Mouse (Mus musculus): ENCODE measurements around the gene Mttp. TPM values are rescaled to one million over a fixed set of nuclear protein-coding genes. Genes with fewer than 3 reads are reported as not detected.

Mttp gene
- polyA plus RNA-seq (2014; fragmentation: Nextera tagmentation; extraction: Ambion mirVana), result 6.6 and 7.0 TPM in 2 replicates

DNA sequence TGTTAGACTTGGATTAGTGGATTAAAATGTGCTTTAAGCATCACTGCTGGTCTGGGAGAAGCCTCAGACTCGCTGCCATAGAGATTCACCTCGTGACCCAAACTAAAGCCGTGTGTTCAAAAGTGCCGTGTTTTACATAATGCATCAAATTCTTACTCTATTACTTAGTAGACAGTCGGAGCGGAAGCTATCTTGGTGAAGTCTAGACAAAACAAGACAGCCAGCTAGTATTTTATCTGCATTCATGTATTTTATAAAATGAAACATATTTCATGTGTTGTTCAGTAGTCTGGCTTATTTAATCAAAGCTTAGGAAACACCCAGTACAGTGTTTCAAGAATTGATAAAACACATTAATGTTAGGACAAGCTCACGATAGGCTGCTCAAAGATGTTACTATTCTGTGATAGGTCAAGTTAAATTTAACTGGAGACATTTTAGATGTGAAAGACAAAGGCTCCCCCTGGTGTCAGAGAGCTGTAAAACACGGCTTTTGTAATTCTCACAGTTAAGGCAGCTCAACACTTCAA, at the start of gene Mttp:
Mttp (minus strand) TSS at position 327 of the 530 bp plus-strand sequence.
- WGBS, result 2% methylated on average over 8 of the region's 8 CpGs
- 0 out of 2 replicates have a peak, but pooled peaks have one; percentile 14 for ATAC-seq (ENCODE audit: low FRiP score, low TSS enrichment)
- no peaks in the 10 kb centered on the region for H3K9me3 ChIP-seq (ENCODE audit: control insufficient read depth, low read length)

DNA sequence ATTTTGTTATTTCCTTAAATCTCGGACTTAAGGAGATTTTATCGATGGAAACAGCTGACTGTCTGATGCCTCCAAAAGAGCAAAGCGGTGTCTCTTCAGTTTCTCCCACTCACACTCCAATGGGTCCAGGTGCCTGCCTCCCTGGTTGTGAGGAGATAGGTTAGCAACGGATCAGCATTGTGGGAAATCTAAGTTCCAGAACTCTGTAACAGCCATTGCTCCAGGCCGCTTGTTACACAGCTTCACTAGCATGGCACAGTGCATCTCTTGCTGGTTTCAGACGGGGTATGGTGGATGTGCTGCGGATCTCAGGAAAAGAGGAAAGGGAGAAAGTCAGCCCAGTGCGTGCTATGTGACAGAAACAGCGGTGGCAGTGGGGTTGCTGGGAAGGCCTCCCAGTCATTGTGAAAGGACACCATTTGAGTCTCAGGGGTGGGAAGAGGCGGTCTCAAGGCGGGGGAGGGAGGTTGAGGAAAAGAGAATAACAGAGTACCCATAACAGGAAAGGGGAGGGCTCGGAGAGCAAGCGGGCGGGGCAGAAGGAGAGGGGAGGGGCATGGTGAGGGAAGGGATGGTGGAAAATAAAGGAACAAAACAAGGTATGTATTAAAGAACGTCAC, 49.0 kb upstream of the Mttp start, which contains the start of gene 4930579F01Rik:
4930579F01Rik (minus strand) TSS at position 143 of the 620 bp plus-strand sequence.
- no peak for DNase-seq
- no peak within 1 kb of the TSS for H3K27ac ChIP-seq (replicated peaks; ENCODE audit: low read depth, low read length)
- 81% methylated on average over 15 of the region's 15 CpGs for WGBS
- H3K9ac ChIP-seq (replicated peaks; ENCODE audit: low read length), result no peak within 1 kb of the TSS
- H3K4me3 ChIP-seq (replicated peaks; ENCODE audit: low read depth, low read length), result no peak within 1 kb of the TSS
- H3K4me1 ChIP-seq (ENCODE audit: control insufficient read depth, insufficient read depth, low read length), result no peaks in the 10 kb centered on the region
- H3K27me3 ChIP-seq (ENCODE audit: control insufficient read depth, insufficient read depth, low read length), result no peaks in the 10 kb centered on the region
- no peaks in the 10 kb centered on the region for H3K36me3 ChIP-seq (ENCODE audit: control insufficient read depth, insufficient read depth, low read length)
- ATAC-seq (ENCODE audit: low FRiP score, low TSS enrichment), result no peak
- no peaks in the 10 kb centered on the region for H3K9me3 ChIP-seq (ENCODE audit: control insufficient read depth, low read length)
- no peak within 1 kb of the TSS for H3K4me2 ChIP-seq (ENCODE audit: low read length)

More for the DNA sequence above, at the start of gene Mttp:
- Histone ChIP-seq H3K27ac (replicated peaks; ENCODE audit: low read depth, low read length) (peak within 1 kb of the TSS; percentile 97), H3K36me3 (ENCODE audit: control insufficient read depth, insufficient read depth, low read length) (peaks cover 8% of the 10 kb centered on the region; the same call in 1 of the 2 replicates), H3K27me3 (ENCODE audit: control insufficient read depth, insufficient read depth, low read length) (no peaks in the 10 kb centered on the region), H3K4me3 (replicated peaks; ENCODE audit: low read depth, low read length) (peak within 1 kb of the TSS; percentile 60), H3K4me2 (ENCODE audit: low read length) (peak within 1 kb of the TSS; percentile 71), H3K9ac (replicated peaks; ENCODE audit: low read length) (peak within 1 kb of the TSS; percentile 72), H3K4me1 (ENCODE audit: control insufficient read depth, insufficient read depth, low read length) (peaks cover 5% of the 10 kb centered on the region)
- DNase-seq, result peak; percentile 94

DNA sequence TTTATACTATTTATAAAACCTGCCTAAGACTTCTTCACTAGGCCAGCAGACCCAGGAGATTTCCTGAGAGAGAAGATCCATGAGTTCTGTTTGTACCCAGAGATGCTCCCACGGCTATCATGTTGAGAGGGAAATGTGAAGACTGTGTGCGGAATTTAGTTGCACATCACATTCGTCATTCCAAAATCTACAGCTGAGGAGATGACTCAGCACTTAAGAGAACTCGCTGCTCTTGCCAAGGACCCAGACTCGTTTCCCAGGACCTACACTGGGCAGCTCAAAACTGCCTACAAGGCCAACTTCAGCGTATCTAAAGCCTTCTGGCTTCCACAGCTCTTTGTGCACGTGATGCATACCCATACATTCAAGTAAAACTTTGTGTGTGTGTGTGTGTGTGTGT, 47.5 kb upstream of the Mttp start:
- Histone ChIP-seq H3K4me3 (replicated peaks; ENCODE audit: low read depth, low read length) (no peak overlapping the region), H3K9ac (replicated peaks; ENCODE audit: low read length) (no peak overlapping the region), H3K9me3 (ENCODE audit: control insufficient read depth, low read length) (no peaks in the 10 kb centered on the region), H3K4me2 (ENCODE audit: low read length) (no peak overlapping the region), H3K4me1 (ENCODE audit: control insufficient read depth, insufficient read depth, low read length) (no peaks in the 10 kb centered on the region), H3K27me3 (ENCODE audit: control insufficient read depth, insufficient read depth, low read length) (no peaks in the 10 kb centered on the region), H3K36me3 (ENCODE audit: control insufficient read depth, insufficient read depth, low read length) (no peaks in the 10 kb centered on the region), H3K27ac (replicated peaks; ENCODE audit: low read depth, low read length) (no peak overlapping the region)
- 91% methylated on average over 7 of the region's 7 CpGs for WGBS
- DNase-seq, result no peak
- no peak for ATAC-seq (ENCODE audit: low FRiP score, low TSS enrichment)

- ATAC-seq (ENCODE audit: low FRiP score, low TSS enrichment), result peak; percentile 65
- WGBS, result 79% methylated on average over 26 of the region's 26 CpGs
- no peak overlapping the region for H3K4me3 ChIP-seq (replicated peaks; ENCODE audit: low read depth, low read length)
These were observed 41.5 kb upstream of the Mttp start for GRCm38 (mm10) chr3:138185995-138186930.

GRCm38 (mm10) chr3:138185290-138185689, 40.5 kb upstream of the Mttp start:
- no peak for ATAC-seq (ENCODE audit: low FRiP score, low TSS enrichment)
- no peak for DNase-seq
- Histone ChIP-seq H3K27ac (replicated peaks; ENCODE audit: low read depth, low read length) (no peak overlapping the region), H3K4me3 (replicated peaks; ENCODE audit: low read depth, low read length) (no peak overlapping the region), H3K4me2 (ENCODE audit: low read length) (no peak overlapping the region), H3K4me1 (ENCODE audit: control insufficient read depth, insufficient read depth, low read length) (no peaks in the 10 kb centered on the region), H3K9me3 (ENCODE audit: control insufficient read depth, low read length) (no peaks in the 10 kb centered on the region), H3K27me3 (ENCODE audit: control insufficient read depth, insufficient read depth, low read length) (no peaks in the 10 kb centered on the region), H3K36me3 (ENCODE audit: control insufficient read depth, insufficient read depth, low read length) (no peaks in the 10 kb centered on the region), H3K9ac (replicated peaks; ENCODE audit: low read length) (no peak overlapping the region)
- WGBS, result 73% methylated on average over 4 of the region's 4 CpGs

More at GRCm38 (mm10) chr3:138185995-138186930, 41.5 kb upstream of the Mttp start:
- Histone ChIP-seq H3K9ac (replicated peaks; ENCODE audit: low read length) (no peak overlapping the region), H3K9me3 (ENCODE audit: control insufficient read depth, low read length) (no peaks in the 10 kb centered on the region), H3K27me3 (ENCODE audit: control insufficient read depth, insufficient read depth, low read length) (no peaks in the 10 kb centered on the region), H3K27ac (replicated peaks; ENCODE audit: low read depth, low read length) (peak overlapping the region; percentile 58; the same call in 1 of the 2 replicates), H3K4me1 (ENCODE audit: control insufficient read depth, insufficient read depth, low read length) (no peaks in the 10 kb centered on the region), H3K36me3 (ENCODE audit: control insufficient read depth, insufficient read depth, low read length) (no peaks in the 10 kb centered on the region), H3K4me2 (ENCODE audit: low read length) (no peak overlapping the region)
- DNase-seq, result peak; percentile 29

GRCm38 (mm10) chr3:138183371-138183770, 38.6 kb upstream of the Mttp start:
- Histone ChIP-seq H3K36me3 (ENCODE audit: control insufficient read depth, insufficient read depth, low read length) (no peaks in the 10 kb centered on the region), H3K4me1 (ENCODE audit: control insufficient read depth, insufficient read depth, low read length) (no peaks in the 10 kb centered on the region), H3K9me3 (ENCODE audit: control insufficient read depth, low read length) (no peaks in the 10 kb centered on the region), H3K27me3 (ENCODE audit: control insufficient read depth, insufficient read depth, low read length) (no peaks in the 10 kb centered on the region), H3K4me3 (replicated peaks; ENCODE audit: low read depth, low read length) (no peak overlapping the region), H3K9ac (replicated peaks; ENCODE audit: low read length) (no peak overlapping the region), H3K27ac (replicated peaks; ENCODE audit: low read depth, low read length) (no peak overlapping the region), H3K4me2 (ENCODE audit: low read length) (no peak overlapping the region)
- 92% methylated on average over 7 of the region's 7 CpGs for WGBS
- ATAC-seq (ENCODE audit: low FRiP score, low TSS enrichment) (no peak), DNase-seq (no peak)

GRCm38 (mm10) chr3:138182019-138182418, 37.3 kb upstream of the Mttp start:
- no peak overlapping the region for H3K4me3 ChIP-seq (replicated peaks; ENCODE audit: low read depth, low read length)
- ATAC-seq (ENCODE audit: low FRiP score, low TSS enrichment) (no peak), DNase-seq (no peak)
- 89% methylated on average over 2 of the region's 2 CpGs for WGBS
- no peaks in the 10 kb centered on the region for H3K4me1 ChIP-seq (ENCODE audit: control insufficient read depth, insufficient read depth, low read length)
- no peaks in the 10 kb centered on the region for H3K27me3 ChIP-seq (ENCODE audit: control insufficient read depth, insufficient read depth, low read length)
- no peaks in the 10 kb centered on the region for H3K36me3 ChIP-seq (ENCODE audit: control insufficient read depth, insufficient read depth, low read length)
- H3K9me3 ChIP-seq (ENCODE audit: control insufficient read depth, low read length), result no peaks in the 10 kb centered on the region; the same call in 1 of the 2 replicates
- no peak overlapping the region for H3K27ac ChIP-seq (replicated peaks; ENCODE audit: low read depth, low read length)
- H3K9ac ChIP-seq (replicated peaks; ENCODE audit: low read length), result no peak overlapping the region
- no peak overlapping the region for H3K4me2 ChIP-seq (ENCODE audit: low read length)

DNA sequence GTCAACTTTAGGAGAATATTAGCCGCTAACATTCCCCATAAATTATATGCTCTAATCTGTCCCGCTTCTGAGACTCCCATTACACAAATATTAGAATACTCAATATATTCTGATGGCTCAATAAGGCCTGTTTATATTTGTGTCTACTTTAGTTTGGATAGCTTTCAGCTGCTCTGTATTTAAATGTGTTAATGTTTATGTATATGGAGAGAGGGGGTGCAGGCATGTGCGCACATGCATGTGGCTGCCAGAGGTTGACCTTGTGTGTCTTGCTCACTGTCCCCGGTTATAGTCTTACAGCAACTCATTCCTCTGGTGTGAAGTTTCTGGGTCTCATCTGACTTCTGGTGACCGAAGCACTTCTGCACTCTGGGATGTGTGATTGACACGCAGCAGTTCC, 30.8 kb upstream of the Mttp start:
- Histone ChIP-seq H3K9ac (replicated peaks; ENCODE audit: low read length) (no peak overlapping the region), H3K27me3 (ENCODE audit: control insufficient read depth, insufficient read depth, low read length) (no peaks in the 10 kb centered on the region), H3K9me3 (ENCODE audit: control insufficient read depth, low read length) (no peaks in the 10 kb centered on the region; the same call in 1 of the 2 replicates), H3K36me3 (ENCODE audit: control insufficient read depth, insufficient read depth, low read length) (no peaks in the 10 kb centered on the region), H3K4me1 (ENCODE audit: control insufficient read depth, insufficient read depth, low read length) (no peaks in the 10 kb centered on the region), H3K4me2 (ENCODE audit: low read length) (no peak overlapping the region), H3K4me3 (replicated peaks; ENCODE audit: low read depth, low read length) (no peak overlapping the region), H3K27ac (replicated peaks; ENCODE audit: low read depth, low read length) (no peak overlapping the region)
- DNase-seq, result no peak
- 94% methylated on average over 6 of the region's 6 CpGs for WGBS
- ATAC-seq (ENCODE audit: low FRiP score, low TSS enrichment), result no peak
